Mouse (Mus musculus) hindbrain, embryonic 16.5 days (tissue): ENCODE results near the gene Gpr27. TPM values are rescaled to one million over a fixed set of nuclear protein-coding genes. Genes with fewer than 3 reads are reported as not detected.

Experiments used
- ATAC-seq: fragments of 200-750 bp; cut with Nextera tagmentation; 2 replicates; pipeline ENCODE4 v1.8.0; 2017; ENCODE audit warnings: moderate TSS enrichment, moderate library complexity
- H3K27ac ChIP-seq: fragments of 300-500 bp; sonication (generic); 2 replicates; pipeline ENCODE4 v1.5.1; 2014; ENCODE audit warnings: low read depth, mild to moderate bottlenecking, control low read depth, low read length, moderate library complexity
- H3K27me3 ChIP-seq: fragments of 300-500 bp; sonication (generic); replicated peaks from 2 replicates; pipeline ENCODE4 v1.6.1; 2014; ENCODE audit warnings: low read length; ENCODE audit not compliant: control insufficient read depth, insufficient read depth
- H3K36me3 ChIP-seq: fragments of 300-500 bp; sonication (generic); 2 replicates; pipeline ENCODE4 v1.6.1; 2014; ENCODE audit warnings: mild to moderate bottlenecking, low read length, moderate library complexity, mixed read lengths; ENCODE audit not compliant: control insufficient read depth, insufficient read depth
- H3K4me1 ChIP-seq: fragments of 300-500 bp; sonication (generic); 2 replicates; pipeline ENCODE4 v1.6.1; 2014; ENCODE audit warnings: low read depth, low read length; ENCODE audit not compliant: control insufficient read depth, insufficient read depth
- H3K4me2 ChIP-seq: fragments of 300-500 bp; sonication (generic); 2 replicates; pipeline ENCODE4 v1.6.1; 2014; ENCODE audit warnings: mild to moderate bottlenecking, low read length, control low read depth, moderate library complexity
- H3K4me3 ChIP-seq: fragments of 300-500 bp; sonication (generic); 2 replicates; pipeline ENCODE4 v1.5.1; 2014; ENCODE audit warnings: mild to moderate bottlenecking, low read length, control low read depth, moderate library complexity
- H3K9ac ChIP-seq: fragments of 300-500 bp; sonication (generic); 2 replicates; pipeline ENCODE4 v1.6.1; 2014; ENCODE audit warnings: low read depth, mild to moderate bottlenecking, control low read depth, low read length, moderate library complexity
- H3K9me3 ChIP-seq: fragments of 300-500 bp; sonication (generic); 2 replicates; pipeline ENCODE4 v1.6.1; 2014; ENCODE audit warnings: mild to moderate bottlenecking, low read length, moderate library complexity; ENCODE audit not compliant: control insufficient read depth
- WGBS: fragments of 180-500 bp; shearing (Covaris S2); extraction: QIAGEN DNeasy Blood & Tissue Kit; methylation state at CpG from one replicate; pipeline ENCODE4 v1.1.7; 2014; 5-methylcytosine and 5-hydroxymethylcytosine counted together
- polyA plus RNA-seq: library from polyadenylated mRNA; unstranded; fragments of >200 nt; fragmentation: Nextera tagmentation; extraction: Ambion mirVana; gene quantifications from 2 replicates; pipeline ENCODE4 v1.2.1, GENCODE M21; 2015

The Gpr27 gene
- polyA plus RNA-seq, 1 experiment from 2014 or later, result 13.8 TPM

DNA sequence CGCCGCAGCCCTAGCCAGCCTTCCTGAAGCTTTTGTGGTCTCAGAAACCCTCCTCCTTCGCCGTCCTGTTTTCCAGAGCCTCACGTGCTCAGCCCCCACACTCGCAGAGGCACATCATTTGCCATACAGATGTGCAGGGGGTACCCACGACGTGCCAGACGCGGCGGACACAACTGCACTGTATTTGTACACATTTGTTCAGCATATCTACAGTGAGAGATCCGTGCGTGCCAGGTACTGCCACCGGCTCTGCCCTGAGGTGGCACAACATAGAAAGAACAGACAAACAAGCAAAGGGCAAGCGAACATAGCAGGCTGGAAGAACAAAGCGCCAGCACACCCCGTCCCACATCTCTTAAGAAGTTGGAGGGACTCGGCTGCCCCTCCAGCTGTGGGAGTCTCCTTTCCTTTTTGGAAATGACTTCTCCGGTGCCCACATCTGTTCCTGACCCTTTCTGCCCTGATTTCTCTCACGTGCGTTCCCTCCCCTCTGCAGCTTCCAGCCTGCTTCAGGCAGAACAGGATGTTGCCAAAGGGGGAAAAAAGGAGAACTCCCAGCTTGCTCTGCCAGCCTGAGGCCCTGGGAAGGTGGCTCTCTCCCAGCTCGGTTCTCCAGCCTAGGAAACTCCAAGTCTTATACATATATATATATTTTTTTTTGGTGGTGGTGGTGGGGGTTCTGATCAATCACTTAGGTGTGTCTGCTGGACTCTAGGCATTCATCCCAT lies 34.3 kb downstream of the Gpr27 start:
- H3K4me1 ChIP-seq, result peaks cover 14% of the 10 kb centered on the region
- H3K27ac ChIP-seq, result no peak overlapping the region
- WGBS, result 3% methylated on average over 22 of the region's 22 CpGs
- peak overlapping the region; percentile 66 for H3K9ac ChIP-seq
- H3K9me3 ChIP-seq, result no peaks in the 10 kb centered on the region
- peak overlapping the region; percentile 99 for H3K4me2 ChIP-seq
- H3K4me3 ChIP-seq, result peak overlapping the region; percentile 57
- no peaks in the 10 kb centered on the region for H3K36me3 ChIP-seq
- ATAC-seq, result peak; percentile 50
- H3K27me3 ChIP-seq, result peaks cover 24% of the 10 kb centered on the region

GRCm38 (mm10) chr6:99729853-99730252 lies 37.4 kb downstream of the Gpr27 start:
- no peak overlapping the region for H3K9ac ChIP-seq
- H3K4me3 ChIP-seq, result no peak overlapping the region
- H3K27me3 ChIP-seq, result peaks cover 24% of the 10 kb centered on the region
- no peaks in the 10 kb centered on the region for H3K36me3 ChIP-seq
- H3K9me3 ChIP-seq, result no peaks in the 10 kb centered on the region
- H3K4me1 ChIP-seq, result peaks cover 14% of the 10 kb centered on the region
- 97% methylated on average over 4 of the region's 4 CpGs for WGBS
- H3K27ac ChIP-seq, result no peak overlapping the region
- ATAC-seq, result no peak
- no peak overlapping the region for H3K4me2 ChIP-seq

DNA sequence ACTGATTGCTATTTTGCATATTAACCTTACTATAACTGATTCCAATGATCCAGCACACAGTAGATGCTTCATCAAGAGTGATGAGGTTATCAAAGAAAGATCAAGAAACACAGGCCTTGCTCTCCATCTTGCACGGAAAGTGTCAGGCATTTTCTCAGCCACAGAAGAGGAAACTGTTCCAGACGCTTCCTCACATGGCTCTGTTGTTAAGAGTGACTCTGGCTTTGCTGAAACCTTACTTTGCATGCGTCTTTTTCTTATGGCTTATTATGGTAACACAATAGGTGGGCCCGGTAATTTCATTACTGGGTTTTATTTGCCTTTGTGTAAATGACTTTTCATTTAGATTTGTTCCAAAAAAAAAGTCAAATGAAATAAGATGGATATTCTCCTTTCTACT lies 39.4 kb downstream of the Gpr27 start:
- H3K36me3 ChIP-seq, result no peaks in the 10 kb centered on the region
- 73% methylated on average over 4 of the region's 4 CpGs for WGBS
- ATAC-seq, result no peak

DNA sequence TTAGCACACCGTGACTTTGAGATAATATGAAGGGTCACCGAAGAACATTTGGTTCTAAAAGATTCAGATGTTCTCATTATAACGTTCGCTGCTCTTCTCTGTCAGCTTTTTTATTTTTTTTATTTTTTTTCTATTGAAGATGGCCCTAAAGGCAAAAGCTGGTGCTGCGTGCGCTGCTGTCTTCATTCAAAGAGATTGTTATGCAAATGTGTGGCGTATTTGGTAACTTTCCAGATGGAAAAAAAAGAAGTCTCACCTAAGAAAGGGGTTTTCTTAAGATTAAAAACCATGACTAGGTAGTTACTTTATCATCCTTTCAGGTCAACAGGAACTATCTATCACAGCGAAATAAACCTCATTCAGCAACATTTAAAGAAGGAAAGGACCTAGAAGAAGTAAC lies 40.2 kb downstream of the Gpr27 start:
- Histone ChIP-seq H3K36me3 (no peaks in the 10 kb centered on the region), H3K9ac (no peak overlapping the region), H3K4me1 (no peaks in the 10 kb centered on the region), H3K9me3 (no peaks in the 10 kb centered on the region), H3K27me3 (peaks cover 8% of the 10 kb centered on the region; the same call in 1 of the 2 replicates), H3K4me2 (no peak overlapping the region), H3K27ac (no peak overlapping the region), H3K4me3 (no peak overlapping the region)
- no peak for ATAC-seq
- 52% methylated on average over 8 of the region's 8 CpGs for WGBS

More for the DNA sequence above, 39.4 kb downstream of the Gpr27 start:
- H3K4me3 ChIP-seq, result no peak overlapping the region
- H3K27me3 ChIP-seq, result peaks cover 12% of the 10 kb centered on the region
- H3K27ac ChIP-seq, result no peak overlapping the region
- no peak overlapping the region for H3K9ac ChIP-seq
- no peaks in the 10 kb centered on the region for H3K9me3 ChIP-seq
- H3K4me1 ChIP-seq, result no peaks in the 10 kb centered on the region
- H3K4me2 ChIP-seq, result no peak overlapping the region

DNA sequence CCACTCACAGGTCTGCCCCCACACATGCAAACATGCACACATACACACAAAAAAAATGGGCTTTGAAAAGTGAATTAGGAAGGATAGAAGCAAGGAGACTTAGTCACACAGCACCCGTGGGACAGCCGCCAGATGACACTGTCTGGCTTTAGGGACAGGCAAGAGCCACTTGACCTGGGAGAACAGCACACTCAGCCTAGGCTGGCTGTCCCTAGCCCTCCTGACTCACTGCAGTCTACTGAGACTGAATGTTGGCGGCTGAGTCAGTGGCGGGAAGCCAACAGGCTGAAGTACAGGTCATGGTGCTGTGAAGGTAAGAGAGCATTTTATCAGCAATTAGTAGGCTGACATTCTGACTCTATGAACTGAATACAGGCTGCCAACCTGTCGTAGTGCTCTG lies 42.2 kb downstream of the Gpr27 start:
- no peak overlapping the region for H3K4me3 ChIP-seq
- no peak overlapping the region for H3K9ac ChIP-seq
- H3K4me1 ChIP-seq, result no peaks in the 10 kb centered on the region
- H3K27ac ChIP-seq, result no peak overlapping the region
- no peaks in the 10 kb centered on the region for H3K9me3 ChIP-seq
- WGBS, result 82% methylated on average over 5 of the region's 5 CpGs
- no peak for ATAC-seq
- no peaks in the 10 kb centered on the region for H3K27me3 ChIP-seq
- no peak overlapping the region for H3K4me2 ChIP-seq
- no peaks in the 10 kb centered on the region for H3K36me3 ChIP-seq

DNA sequence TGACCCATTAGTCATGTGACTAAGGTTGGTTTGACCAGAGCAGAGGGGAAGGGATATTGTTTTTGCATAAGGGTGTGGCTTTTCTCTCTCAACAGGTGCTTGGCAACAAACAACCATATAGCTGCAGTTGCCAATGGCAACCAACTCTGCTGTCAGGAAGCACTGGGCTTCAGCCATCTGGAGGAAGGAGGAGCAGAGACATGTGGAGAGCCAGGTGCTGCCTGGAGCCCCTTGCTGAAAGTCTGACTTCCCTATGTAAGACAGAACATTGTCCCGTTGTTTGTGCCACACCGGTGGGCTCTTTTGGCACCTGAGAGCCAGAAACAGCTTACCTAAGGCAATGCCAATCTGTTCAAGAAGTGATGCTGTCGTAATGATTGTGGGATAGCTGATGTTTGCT lies 50.4 kb downstream of the Gpr27 start:
- H3K27me3 ChIP-seq, result no peaks in the 10 kb centered on the region
- no peak overlapping the region for H3K4me2 ChIP-seq
- no peak overlapping the region for H3K9ac ChIP-seq
- H3K36me3 ChIP-seq, result no peaks in the 10 kb centered on the region
- WGBS, result 61% methylated on average over 3 of the region's 3 CpGs
- H3K27ac ChIP-seq, result no peak overlapping the region
- H3K9me3 ChIP-seq, result no peaks in the 10 kb centered on the region
- H3K4me1 ChIP-seq, result no peaks in the 10 kb centered on the region
- H3K4me3 ChIP-seq, result no peak overlapping the region
- peak; percentile 76 for ATAC-seq

Other genes starting within 250 kb of the Gpr27 start
- 47.8 and 63.7 TPM in 2 replicates for gene Foxp1, start 170.0 kb upstream of the Gpr27 start, polyA plus RNA-seq
- gene Eif4e3, start 25.9 kb upstream of the Gpr27 start, polyA plus RNA-seq, result 5.7 and 6.4 TPM in 2 replicates
- gene Gm20696, start 25.9 kb upstream of the Gpr27 start, polyA plus RNA-seq, result 1.8 and 1.9 TPM in 2 replicates
- gene Prok2, start 33.7 kb downstream of the Gpr27 start, polyA plus RNA-seq, result 0.25 and 0.70 TPM in 2 replicates